Mouse (Mus musculus) spleen, postnatal 4 days (tissue): ENCODE measurements around the gene Myrfl.

Experiments used
- DNase-seq, 2 experiments: peaks; one replicate each; pipeline ENCODE4 v3.0.0; 2022; ENCODE audit warnings: low spot score in 2 of 2

Gene Myrfl

GRCm38 (mm10) chr10:116759816-116760215 is 136.9 kb downstream of the Myrfl start:
- no peak for DNase-seq

GRCm38 (mm10) chr10:116755881-116756581 is 140.7 kb downstream of the Myrfl start:
- DNase-seq: no peak

GRCm38 (mm10) chr10:116754940-116755339 is 141.8 kb downstream of the Myrfl start:
- no peak for DNase-seq

- no peak for DNase-seq
These were observed 145.8 kb downstream of the Myrfl start for GRCm38 (mm10) chr10:116750895-116751294.

GRCm38 (mm10) chr10:116750062-116750461 is 146.7 kb downstream of the Myrfl start:
- no peak for DNase-seq

- no peak for DNase-seq
These were observed 148.0 kb downstream of the Myrfl start for GRCm38 (mm10) chr10:116748681-116749080.

GRCm38 (mm10) chr10:116746281-116747011 is 150.3 kb downstream of the Myrfl start:
- DNase-seq: no peak

GRCm38 (mm10) chr10:116742696-116743095 is 154.0 kb downstream of the Myrfl start:
- no peak for DNase-seq

GRCm38 (mm10) chr10:116742189-116742588 is 154.5 kb downstream of the Myrfl start:
- no peak for DNase-seq

GRCm38 (mm10) chr10:116741343-116741742 is 155.4 kb downstream of the Myrfl start:
- no peak for DNase-seq

- no peak for DNase-seq
These were observed 156.6 kb downstream of the Myrfl start for GRCm38 (mm10) chr10:116740073-116740472.

GRCm38 (mm10) chr10:116738533-116738932 is 158.2 kb downstream of the Myrfl start:
- no peak for DNase-seq

- no peak for DNase-seq
These were observed 161.1 kb downstream of the Myrfl start for GRCm38 (mm10) chr10:116735607-116736006.

- no peak for DNase-seq
These were observed 163.1 kb downstream of the Myrfl start for GRCm38 (mm10) chr10:116733651-116734050.

GRCm38 (mm10) chr10:116730033-116730652 is 166.6 kb downstream of the Myrfl start:
- DNase-seq: no peak

GRCm38 (mm10) chr10:116728860-116729259 is 167.9 kb downstream of the Myrfl start:
- DNase-seq: no peak

GRCm38 (mm10) chr10:116727702-116728298 is 168.9 kb downstream of the Myrfl start:
- DNase-seq: no peak
